Mouse (Mus musculus): ENCODE data around the gene Hist1h2ac. TPM values are rescaled to one million over a fixed set of nuclear protein-coding genes. Genes with fewer than 3 reads are reported as not detected.
"Not testable (repeated sequence)": the region's sequence is repeated elsewhere in the genome, so short reads cannot be mapped to it uniquely, and the experiment has no call there.

The Hist1h2ac gene
- under 1 TPM; 0.51 to 0.74 TPM for polyA plus RNA-seq (2017; shearing (Covaris generic))

- ATAC-seq, result peak; percentile 92
Measured at GRCm38 (mm10) chr13:23683755-23684281, at the start of gene Hist1h2ac, which contains the start of gene Hist1h2bc. Gene Hist1h2ac (minus strand): TSS chr13:23683948. Gene Hist1h2bc (plus strand): TSS chr13:23684199.

DNA sequence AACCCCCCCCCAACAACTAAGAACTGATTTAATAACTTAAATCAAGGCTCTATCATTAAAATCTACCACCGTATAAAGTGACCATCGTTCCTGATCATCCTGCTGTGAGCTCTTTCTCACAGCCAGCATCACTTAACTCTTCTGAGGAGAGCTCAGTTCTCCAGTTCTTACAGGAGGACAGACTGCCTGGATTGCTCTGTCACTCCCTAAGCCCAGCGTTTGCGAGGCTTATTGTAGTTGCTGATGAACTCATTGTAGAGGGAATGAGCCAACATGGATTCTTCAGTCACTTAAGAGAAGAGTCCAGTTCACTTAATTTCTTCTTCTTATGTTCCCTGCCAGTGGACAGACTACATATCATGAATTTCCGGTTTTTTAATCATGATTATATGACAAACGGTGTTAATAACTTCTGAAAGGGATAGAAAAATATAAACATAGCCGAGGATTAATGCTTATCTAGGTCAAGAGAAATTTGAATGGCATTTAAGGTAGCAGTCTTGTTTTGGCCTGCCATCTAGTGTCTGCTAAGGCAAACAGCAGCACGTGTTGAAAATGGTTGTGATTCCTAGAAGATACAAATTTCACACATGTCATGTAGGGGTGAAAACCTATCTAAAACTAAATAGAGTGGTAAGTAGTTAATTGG, 48.5 kb upstream of the Hist1h2ac start:
- peak; percentile 92 for ATAC-seq

- ATAC-seq, result no peak
Measured at GRCm38 (mm10) chr13:23730479-23730878, 46.7 kb upstream of the Hist1h2ac start.

DNA sequence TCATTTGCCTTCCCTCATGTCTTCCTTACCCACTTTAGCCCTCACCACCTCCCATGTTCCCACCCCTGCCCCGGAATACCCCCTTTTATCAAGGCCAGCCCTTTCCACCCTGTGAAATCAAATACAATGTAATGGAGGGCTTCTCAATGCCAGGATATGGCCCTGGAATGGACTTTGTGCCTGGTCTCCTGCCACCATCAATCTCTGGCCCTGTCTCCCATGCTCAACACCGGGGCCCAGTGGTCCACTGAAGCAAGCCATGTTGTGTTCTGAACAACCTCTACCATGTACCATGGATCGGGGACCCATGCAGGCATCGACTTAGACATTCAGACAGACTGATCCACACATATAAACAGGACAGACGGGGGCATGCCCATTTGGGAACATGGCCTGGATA, 46.0 kb upstream of the Hist1h2ac start:
- ATAC-seq, result no peak

- ATAC-seq, result no peak
Measured at GRCm38 (mm10) chr13:23729192-23729525, 45.4 kb upstream of the Hist1h2ac start.

DNA sequence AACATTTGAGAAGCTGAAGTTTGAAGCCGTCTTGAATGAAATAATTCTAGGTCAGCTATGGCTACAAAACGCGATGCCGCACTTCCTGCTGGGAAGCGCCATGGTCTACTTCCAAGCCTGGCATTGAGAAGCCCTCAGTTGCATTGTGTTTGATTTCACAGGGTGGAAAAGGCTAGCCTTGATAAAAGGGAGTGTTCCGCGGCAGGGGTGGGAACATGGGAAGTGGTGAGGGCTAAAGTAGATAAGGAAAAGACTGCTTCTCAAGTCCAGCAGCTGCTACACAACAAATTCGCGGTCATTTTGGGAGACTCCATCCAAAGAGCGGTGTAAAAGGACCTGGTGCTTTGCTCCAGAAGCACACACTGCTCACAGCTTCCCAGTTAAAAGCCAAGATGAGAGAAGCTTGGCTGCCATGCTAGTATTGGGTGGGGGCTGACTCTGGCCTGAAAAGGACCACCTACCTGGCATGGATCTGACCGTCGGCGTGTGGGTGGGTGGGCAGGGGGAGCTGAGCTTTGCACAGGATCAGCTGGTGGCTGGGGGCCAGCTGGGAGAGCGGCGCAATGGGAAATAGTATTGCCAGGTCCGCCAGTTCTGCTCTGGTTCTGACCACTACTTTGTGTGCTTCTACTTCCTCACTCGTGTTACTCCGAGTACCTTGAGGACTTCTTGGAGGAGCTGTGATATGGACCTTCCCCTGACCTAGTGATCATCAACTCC, 44.9 kb upstream of the Hist1h2ac start:
- ATAC-seq, result no peak

DNA sequence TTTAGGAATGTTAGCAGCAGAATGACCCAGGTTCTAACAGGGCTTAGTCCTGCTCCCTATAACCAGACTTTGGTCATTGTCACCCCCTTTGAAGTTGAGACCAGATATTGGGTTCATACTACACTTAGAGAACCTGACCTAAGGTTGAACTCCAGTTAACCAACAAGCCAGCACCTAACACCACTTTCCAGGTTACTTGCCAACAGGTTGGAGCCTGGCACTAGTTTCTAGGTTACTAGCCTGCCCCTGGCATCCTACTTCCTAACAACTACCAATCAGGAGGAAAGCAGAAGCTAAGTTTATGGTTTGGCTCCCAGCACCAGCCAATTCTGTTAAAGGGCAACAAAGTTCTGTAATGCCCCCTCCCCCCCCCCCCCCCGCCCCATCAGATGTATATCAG, 41.5 kb upstream of the Hist1h2ac start:
- ATAC-seq, result no peak

- ATAC-seq, result no peak
Measured at GRCm38 (mm10) chr13:23724239-23724638, 40.5 kb upstream of the Hist1h2ac start.

- not testable (repeated sequence) for ATAC-seq
Measured at GRCm38 (mm10) chr13:23717593-23718245, 34.0 kb upstream of the Hist1h2ac start.

DNA sequence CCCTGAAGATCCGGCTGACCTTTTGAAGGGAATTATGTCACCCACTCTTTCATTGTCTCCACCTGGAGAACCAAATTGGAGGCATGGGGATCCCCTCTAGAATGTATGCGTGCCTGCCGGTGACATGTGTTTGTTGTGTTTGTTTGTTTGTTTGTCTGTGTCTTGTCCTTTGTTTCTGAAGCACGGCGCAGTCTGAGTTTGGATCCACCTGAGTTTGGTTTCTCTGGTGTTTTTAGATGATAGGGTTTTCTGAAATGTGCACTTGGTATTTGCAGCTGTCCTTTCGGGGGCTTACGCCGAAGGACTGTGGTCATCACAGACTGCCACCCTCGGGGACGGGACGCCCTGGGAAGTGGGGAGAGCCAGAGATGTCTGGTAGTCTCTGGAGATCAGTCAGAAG, 33.4 kb upstream of the Hist1h2ac start:
- ATAC-seq, result no peak

DNA sequence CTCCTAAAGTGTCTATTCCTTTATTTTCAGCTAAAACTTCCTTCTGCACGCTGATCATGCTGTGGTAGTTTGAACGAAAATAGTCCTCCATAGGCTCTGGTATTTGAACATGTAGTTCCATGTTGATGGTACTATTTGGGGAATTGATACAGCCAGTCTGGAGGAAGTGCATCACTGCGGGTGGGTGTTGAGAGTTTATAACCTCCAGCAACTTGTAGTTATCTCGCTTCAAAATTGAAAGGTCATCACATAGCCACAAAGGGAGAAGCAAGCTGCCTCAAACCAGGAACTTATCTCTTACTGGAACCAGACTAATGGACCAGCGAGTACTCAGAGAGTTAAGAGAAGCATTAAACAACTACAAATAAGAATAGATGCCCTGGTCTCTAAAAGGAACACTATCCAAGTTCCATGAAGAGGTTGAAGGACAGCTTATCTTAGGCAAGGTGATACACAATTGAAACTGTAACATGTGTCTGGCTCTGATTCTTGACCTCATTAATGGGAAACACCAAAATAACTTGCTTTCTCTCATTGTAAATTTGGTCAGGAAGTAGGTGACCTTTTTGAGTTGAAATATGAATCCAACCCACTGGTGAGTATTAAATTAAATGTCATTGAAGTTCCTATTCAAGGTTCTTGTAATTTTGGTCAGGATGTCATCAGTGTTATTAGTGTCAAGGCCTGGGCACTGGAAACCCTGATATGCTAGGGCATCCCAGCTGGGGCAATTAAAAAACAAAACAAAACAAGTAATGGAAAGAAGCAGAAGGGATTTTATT, 32.7 kb upstream of the Hist1h2ac start:
- ATAC-seq, result no peak

- ATAC-seq, result peak; percentile 92
Measured at GRCm38 (mm10) chr13:23710374-23711089, 26.8 kb upstream of the Hist1h2ac start, which contains the start of gene Hfe. Gene Hfe (minus strand): TSS chr13:23710854.

GRCm38 (mm10) chr13:23709714-23710373, 26.1 kb upstream of the Hist1h2ac start:
- peak; percentile 30 for ATAC-seq

GRCm38 (mm10) chr13:23708654-23709053, 24.9 kb upstream of the Hist1h2ac start:
- ATAC-seq, result no peak

DNA sequence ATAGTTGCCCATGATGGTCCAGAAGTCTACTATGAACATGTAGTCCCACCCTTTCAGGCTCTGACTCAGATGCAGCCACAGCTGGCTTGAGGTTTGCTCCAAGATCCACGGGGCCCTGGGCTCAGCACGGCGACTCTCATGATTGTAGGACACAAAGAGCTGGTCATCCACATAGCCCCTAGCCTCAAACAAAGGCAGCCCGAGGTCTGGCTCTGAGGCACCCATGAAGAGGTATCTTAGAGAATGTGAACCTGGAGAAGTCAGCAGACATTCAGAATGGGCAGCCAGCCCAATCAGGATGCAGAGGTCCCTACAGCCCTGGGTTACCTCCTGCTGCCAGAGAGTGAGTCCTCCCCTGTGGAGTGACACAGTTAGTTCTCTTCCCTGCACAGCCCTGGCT, 24.3 kb upstream of the Hist1h2ac start:
- no peak for ATAC-seq

DNA sequence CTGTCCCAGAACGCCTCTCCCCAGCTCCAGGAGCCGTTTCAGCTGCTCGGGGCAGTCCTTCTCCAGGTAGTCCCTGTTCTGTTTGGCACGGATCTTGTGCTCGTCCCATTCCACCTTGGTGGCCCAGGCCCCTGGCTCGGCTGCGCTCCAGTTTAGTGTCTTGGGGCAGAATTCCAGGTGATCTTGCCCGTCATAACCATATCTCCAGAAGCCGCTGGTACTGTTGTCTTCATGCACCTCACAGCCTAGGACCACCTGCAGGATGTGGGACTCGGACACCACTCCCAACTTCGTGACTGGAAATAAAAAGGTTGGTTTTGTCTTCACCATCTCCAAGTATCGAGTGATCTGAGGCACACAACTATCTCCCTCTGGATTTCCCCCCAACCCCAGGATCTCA, 23.0 kb upstream of the Hist1h2ac start:
- no peak for ATAC-seq

- no peak for ATAC-seq
Measured at GRCm38 (mm10) chr13:23705751-23706356, 22.1 kb upstream of the Hist1h2ac start.

DNA sequence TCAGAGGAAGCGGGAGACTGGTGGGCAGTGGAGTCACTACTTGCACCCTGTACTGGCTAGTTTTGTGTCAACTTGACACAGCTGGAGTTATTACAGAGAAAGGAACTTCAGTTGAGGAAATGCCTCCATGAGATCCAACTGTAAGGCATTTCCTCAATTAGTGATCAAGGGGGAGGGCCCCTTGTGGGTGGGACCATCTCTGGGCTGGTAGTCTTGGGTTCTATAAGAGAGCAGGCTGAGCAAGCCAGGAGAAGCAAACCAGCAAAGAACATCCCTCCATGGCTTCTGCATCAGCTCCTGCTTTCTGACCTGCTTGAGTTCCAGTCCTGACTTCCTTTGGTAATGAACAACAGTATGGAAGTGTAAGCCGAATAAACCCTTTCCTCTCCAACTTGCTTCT, 19.1 kb upstream of the Hist1h2ac start:
- ATAC-seq, result not testable (repeated sequence)

DNA sequence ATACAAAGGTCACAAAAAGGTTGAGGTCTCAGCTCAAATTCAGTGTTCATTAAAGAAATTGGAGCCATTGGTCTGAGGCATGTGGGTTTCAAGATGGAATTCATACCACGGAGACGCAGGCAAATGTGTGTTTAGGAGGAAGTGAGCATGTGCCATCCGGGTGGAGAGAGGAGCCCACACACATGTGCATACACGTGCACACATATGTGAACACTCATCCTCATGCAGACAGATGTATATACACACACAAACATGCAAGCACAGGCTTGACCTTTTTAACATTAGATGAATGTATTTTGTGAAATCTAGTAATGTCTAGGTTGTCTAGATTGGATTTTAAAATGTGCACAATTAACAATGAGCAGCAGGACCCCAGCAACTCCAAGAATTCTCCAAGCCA, 18.5 kb upstream of the Hist1h2ac start:
- no peak for ATAC-seq

GRCm38 (mm10) chr13:23700786-23701520, 17.2 kb upstream of the Hist1h2ac start:
- ATAC-seq, result peak; percentile 57
